Mouse (Mus musculus): ENCODE results near the gene Myo9b. TPM values are rescaled to one million over a fixed set of nuclear protein-coding genes. Genes with fewer than 3 reads are reported as not detected.

The Myo9b gene
- polyA plus RNA-seq, 1 experiment from 2014 or later, result 23.0 TPM

DNA sequence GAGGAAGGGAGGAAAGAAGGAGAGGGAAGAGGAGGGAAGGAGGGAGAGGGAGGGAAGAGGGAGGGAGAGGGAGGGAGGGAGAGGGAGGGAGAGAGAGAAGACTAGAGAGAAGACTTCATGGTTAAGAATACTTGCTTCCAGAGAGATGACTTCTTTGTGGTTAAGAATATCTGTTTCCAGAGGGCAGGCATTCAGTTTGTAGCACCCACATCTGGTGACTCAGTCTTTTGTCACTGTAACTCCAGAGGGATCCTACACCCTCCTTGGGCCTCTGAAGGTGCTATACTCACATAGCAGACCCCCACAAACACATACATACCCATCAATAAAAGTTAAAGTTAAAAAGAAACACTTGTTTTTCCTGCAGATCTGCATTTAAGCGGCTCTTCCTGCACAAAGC lies 79.0 kb downstream of the Myo9b start:
- ATAC-seq (ENCODE audit: insufficient number of reproducible peaks, low FRiP score, low TSS enrichment, low read depth), result no peak
- Histone ChIP-seq H3K4me3 (ENCODE audit: low read depth, low read length) (no peak overlapping the region), H3K27me3 (ENCODE audit: control insufficient read depth, insufficient read depth, low read length) (no peaks in the 10 kb centered on the region), H3K27ac (replicated peaks; ENCODE audit: low read depth, low read length) (no peak overlapping the region), H3K4me1 (ENCODE audit: control insufficient read depth, insufficient read depth, low read length) (no peaks in the 10 kb centered on the region), H3K4me2 (ENCODE audit: low read depth, severe bottlenecking) (no peak overlapping the region), H3K9ac (ENCODE audit: low read length) (no peak overlapping the region), H3K9me3 (ENCODE audit: control insufficient read depth, low read length) (no peaks in the 10 kb centered on the region), H3K36me3 (ENCODE audit: control insufficient read depth, insufficient read depth, low read length) (peaks cover 20% of the 10 kb centered on the region)
- WGBS, result 93% methylated on average over 1 of the region's 1 CpGs
- no peak for DNase-seq (ENCODE audit: low spot score)

DNA sequence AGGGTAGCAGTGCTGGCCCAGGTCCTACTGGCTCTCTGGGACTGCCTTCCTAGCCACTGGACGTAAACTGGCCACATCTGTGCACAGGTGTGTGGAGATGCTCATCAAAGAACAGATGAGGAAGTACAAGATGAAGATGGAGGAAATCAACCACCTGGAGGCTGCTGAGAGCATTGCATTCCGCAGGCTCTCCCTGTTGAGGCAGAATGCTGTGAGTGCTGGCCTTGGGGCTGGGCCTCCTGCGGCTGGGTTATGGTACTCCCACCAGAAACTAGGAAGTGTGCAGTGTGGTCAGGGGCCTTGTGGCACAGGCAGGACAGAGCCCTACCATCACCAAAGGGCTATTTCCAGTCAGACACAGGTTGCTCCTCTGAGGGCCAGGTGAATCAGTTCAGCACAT lies 85.5 kb downstream of the Myo9b start:
- no peaks in the 10 kb centered on the region for H3K4me1 ChIP-seq (ENCODE audit: control insufficient read depth, insufficient read depth, low read length)
- H3K9ac ChIP-seq (ENCODE audit: low read length), result no peak overlapping the region
- no peak overlapping the region for H3K4me2 ChIP-seq (ENCODE audit: low read depth, severe bottlenecking)
- DNase-seq (ENCODE audit: low spot score) (no peak), ATAC-seq (ENCODE audit: insufficient number of reproducible peaks, low FRiP score, low TSS enrichment, low read depth) (no peak)
- H3K36me3 ChIP-seq (ENCODE audit: control insufficient read depth, insufficient read depth, low read length), result peaks cover 17% of the 10 kb centered on the region
- no peak overlapping the region for H3K27ac ChIP-seq (replicated peaks; ENCODE audit: low read depth, low read length)
- H3K27me3 ChIP-seq (ENCODE audit: control insufficient read depth, insufficient read depth, low read length), result no peaks in the 10 kb centered on the region
- no peaks in the 10 kb centered on the region for H3K9me3 ChIP-seq (ENCODE audit: control insufficient read depth, low read length)
- 83% methylated on average over 3 of the region's 3 CpGs for WGBS
- H3K4me3 ChIP-seq (ENCODE audit: low read depth, low read length), result no peak overlapping the region

DNA sequence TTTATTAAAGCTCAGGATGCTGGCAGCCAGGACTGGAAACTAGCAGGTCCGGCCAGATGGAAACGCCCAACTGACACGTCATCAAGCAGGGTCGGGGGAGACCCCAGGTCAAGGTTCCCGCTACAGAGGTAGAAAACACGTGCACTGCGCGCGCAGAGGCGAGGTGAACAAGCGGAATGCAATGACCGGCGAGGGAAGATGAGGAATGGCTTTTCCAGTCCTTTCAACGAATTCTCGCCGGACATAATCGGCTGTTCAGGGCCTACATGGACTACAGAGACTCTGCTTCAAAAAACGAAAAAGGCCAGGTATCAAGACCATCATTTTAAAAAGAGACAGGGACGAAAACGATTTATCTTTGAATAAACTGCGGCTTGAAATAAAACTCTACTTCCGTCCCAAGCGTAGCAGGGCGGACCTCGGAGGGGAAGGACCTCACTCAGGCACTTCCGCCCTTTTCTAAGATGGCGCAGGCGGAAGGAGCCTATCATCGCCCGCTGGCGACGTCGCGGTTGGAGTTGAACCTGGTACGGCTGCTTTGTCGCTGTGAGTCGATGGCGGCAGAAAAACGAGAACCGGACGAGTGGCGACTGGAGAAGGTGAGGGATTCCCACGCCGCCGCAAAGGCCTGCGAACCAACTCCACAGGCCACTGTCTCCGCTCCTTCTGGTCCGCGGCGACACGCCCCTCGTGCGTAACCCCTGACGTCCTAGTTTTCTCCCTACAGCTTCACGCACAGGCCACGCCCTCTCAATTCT lies 94.4 kb downstream of the Myo9b start, which contains the start of gene Use1:
Gene Use1 (plus strand): TSS at position 78 of the 758 bp plus-strand sequence.
- H3K9me3 ChIP-seq (ENCODE audit: control insufficient read depth, low read length), result no peaks in the 10 kb centered on the region

DNA sequence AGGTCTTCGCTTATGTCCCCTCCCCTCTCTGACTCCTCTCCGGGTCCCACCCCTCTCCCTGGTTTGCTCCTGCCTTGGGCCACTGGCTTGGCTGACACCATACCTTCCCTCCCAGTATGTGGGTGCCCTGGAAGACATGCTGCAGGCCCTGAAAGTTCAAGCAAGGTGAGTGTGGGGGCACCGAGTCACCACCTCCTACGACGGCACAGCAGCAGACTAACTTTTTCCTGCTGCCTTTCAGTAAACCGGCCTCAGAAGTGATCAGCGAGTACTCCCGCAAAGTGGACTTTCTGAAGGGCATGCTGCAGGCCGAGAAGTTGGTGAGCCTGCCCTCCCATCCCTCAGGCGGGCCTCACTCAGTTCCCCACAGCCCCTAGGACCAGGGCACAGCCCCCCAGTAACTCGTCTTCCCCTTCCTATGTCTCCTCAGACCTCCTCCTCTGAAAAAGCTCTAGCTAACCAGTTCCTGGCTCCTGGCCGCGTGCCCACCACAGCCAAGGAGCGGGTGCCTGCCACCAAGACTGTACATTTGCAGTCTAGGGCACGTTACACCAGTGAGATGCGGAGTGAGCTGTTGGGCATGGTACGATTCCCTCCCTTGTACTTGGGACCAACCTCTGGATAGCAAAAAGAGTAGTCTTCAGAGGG lies 95.1 kb downstream of the Myo9b start:
- Histone ChIP-seq H3K4me2 (ENCODE audit: low read depth, severe bottlenecking) (peak overlapping the region; percentile 76), H3K27me3 (ENCODE audit: control insufficient read depth, insufficient read depth, low read length) (no peaks in the 10 kb centered on the region), H3K27ac (replicated peaks; ENCODE audit: low read depth, low read length) (no peak overlapping the region; the same call in 1 of the 2 replicates), H3K4me3 (ENCODE audit: low read depth, low read length) (peak overlapping the region; percentile 48), H3K9me3 (ENCODE audit: control insufficient read depth, low read length) (no peaks in the 10 kb centered on the region), H3K36me3 (ENCODE audit: control insufficient read depth, insufficient read depth, low read length) (peaks cover 2% of the 10 kb centered on the region; the same call in 1 of the 2 replicates), H3K4me1 (ENCODE audit: control insufficient read depth, insufficient read depth, low read length) (peaks cover 3% of the 10 kb centered on the region; the same call in 1 of the 2 replicates), H3K9ac (ENCODE audit: low read length) (peak overlapping the region; percentile 62)
- 54% methylated on average over 17 of the region's 17 CpGs for WGBS
- no peak for ATAC-seq (ENCODE audit: insufficient number of reproducible peaks, low FRiP score, low TSS enrichment, low read depth)
- DNase-seq (ENCODE audit: low spot score), result no peak

More for the DNA sequence above, 94.4 kb downstream of the Myo9b start, which contains the start of gene Use1:
- Histone ChIP-seq H3K4me1 (ENCODE audit: control insufficient read depth, insufficient read depth, low read length) (peaks cover 3% of the 10 kb centered on the region; the same call in 1 of the 2 replicates), H3K27ac (replicated peaks; ENCODE audit: low read depth, low read length) (peak within 1 kb of the TSS; percentile 63), H3K4me3 (ENCODE audit: low read depth, low read length) (peak within 1 kb of the TSS; percentile 48), H3K27me3 (ENCODE audit: control insufficient read depth, insufficient read depth, low read length) (no peaks in the 10 kb centered on the region), H3K36me3 (ENCODE audit: control insufficient read depth, insufficient read depth, low read length) (peaks cover 2% of the 10 kb centered on the region; the same call in 1 of the 2 replicates), H3K4me2 (ENCODE audit: low read depth, severe bottlenecking) (peak within 1 kb of the TSS; percentile 76), H3K9ac (ENCODE audit: low read length) (peak within 1 kb of the TSS; percentile 62)
- ATAC-seq (ENCODE audit: insufficient number of reproducible peaks, low FRiP score, low TSS enrichment, low read depth) (peak; percentile 77), DNase-seq (ENCODE audit: low spot score) (peak; percentile 94)
- under 1% methylated on average over 56 of the region's 56 CpGs for WGBS

DNA sequence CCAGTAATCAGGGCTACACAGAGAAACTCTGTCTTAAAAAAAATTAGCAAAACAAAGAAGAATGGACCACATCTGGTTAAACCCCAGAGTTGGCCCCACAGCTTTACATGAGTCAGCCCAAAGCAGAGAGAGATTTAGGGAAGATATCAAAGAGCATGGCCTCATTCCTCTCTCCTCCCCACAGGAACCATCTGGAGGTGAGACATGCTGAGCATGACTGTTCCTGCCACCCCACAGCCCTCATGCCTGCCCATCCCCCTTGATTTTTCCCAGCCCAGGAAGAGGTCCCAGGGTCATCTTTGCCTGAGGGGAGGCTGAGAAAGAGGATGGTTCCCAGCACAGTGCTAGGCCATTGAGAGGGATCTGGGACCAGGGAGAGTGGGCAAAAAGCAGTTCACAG lies 95.9 kb downstream of the Myo9b start:
- Histone ChIP-seq H3K9ac (ENCODE audit: low read length) (no peak overlapping the region), H3K4me3 (ENCODE audit: low read depth, low read length) (no peak overlapping the region), H3K36me3 (ENCODE audit: control insufficient read depth, insufficient read depth, low read length) (peaks cover 2% of the 10 kb centered on the region; the same call in 1 of the 2 replicates), H3K4me1 (ENCODE audit: control insufficient read depth, insufficient read depth, low read length) (peaks cover 3% of the 10 kb centered on the region; the same call in 1 of the 2 replicates), H3K4me2 (ENCODE audit: low read depth, severe bottlenecking) (no peak overlapping the region; the same call in 1 of the 2 replicates), H3K9me3 (ENCODE audit: control insufficient read depth, low read length) (no peaks in the 10 kb centered on the region), H3K27ac (replicated peaks; ENCODE audit: low read depth, low read length) (no peak overlapping the region), H3K27me3 (ENCODE audit: control insufficient read depth, insufficient read depth, low read length) (no peaks in the 10 kb centered on the region)
- DNase-seq (ENCODE audit: low spot score) (no peak), ATAC-seq (ENCODE audit: insufficient number of reproducible peaks, low FRiP score, low TSS enrichment, low read depth) (no peak)

DNA sequence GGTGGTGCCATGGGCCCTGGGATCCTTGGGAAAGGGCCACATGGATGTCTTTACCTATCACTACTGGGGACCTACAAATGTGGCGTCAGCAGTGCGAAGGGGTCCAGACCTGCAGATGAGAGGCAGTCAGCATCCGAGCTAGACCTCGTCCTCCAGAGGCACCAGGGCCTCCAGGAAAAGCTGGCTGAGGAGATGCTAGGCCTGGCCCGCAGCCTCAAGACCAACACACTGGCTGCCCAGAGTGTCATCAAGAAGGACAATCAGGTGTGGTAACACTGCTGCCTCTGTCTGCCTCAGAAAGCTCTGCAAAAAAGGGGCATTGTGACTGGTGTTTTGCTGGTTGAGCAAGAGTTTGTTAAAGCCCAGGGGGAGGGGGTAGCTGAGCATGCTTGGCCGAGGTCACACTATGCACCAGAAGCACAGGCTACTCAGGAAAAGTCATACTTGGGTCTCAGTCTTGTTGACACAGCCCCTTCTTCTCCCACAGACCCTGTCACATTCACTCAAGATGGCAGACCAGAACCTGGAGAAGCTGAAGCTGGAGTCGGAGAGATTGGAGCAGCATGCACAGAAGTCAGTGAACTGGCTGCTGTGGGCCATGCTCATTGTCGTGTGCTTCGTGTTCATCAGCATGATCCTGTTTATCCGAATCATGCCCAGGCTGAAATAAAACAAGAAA lies 96.7 kb downstream of the Myo9b start:
- Histone ChIP-seq H3K4me3 (ENCODE audit: low read depth, low read length) (no peak overlapping the region), H3K27me3 (ENCODE audit: control insufficient read depth, insufficient read depth, low read length) (no peaks in the 10 kb centered on the region), H3K9me3 (ENCODE audit: control insufficient read depth, low read length) (no peaks in the 10 kb centered on the region), H3K9ac (ENCODE audit: low read length) (no peak overlapping the region), H3K36me3 (ENCODE audit: control insufficient read depth, insufficient read depth, low read length) (peaks cover 2% of the 10 kb centered on the region; the same call in 1 of the 2 replicates), H3K27ac (replicated peaks; ENCODE audit: low read depth, low read length) (no peak overlapping the region), H3K4me2 (ENCODE audit: low read depth, severe bottlenecking) (no peak overlapping the region), H3K4me1 (ENCODE audit: control insufficient read depth, insufficient read depth, low read length) (peaks cover 3% of the 10 kb centered on the region; the same call in 1 of the 2 replicates)
- no peak for DNase-seq (ENCODE audit: low spot score)
- no peak for ATAC-seq (ENCODE audit: insufficient number of reproducible peaks, low FRiP score, low TSS enrichment, low read depth)
- WGBS, result 95% methylated on average over 10 of the region's 10 CpGs

DNA sequence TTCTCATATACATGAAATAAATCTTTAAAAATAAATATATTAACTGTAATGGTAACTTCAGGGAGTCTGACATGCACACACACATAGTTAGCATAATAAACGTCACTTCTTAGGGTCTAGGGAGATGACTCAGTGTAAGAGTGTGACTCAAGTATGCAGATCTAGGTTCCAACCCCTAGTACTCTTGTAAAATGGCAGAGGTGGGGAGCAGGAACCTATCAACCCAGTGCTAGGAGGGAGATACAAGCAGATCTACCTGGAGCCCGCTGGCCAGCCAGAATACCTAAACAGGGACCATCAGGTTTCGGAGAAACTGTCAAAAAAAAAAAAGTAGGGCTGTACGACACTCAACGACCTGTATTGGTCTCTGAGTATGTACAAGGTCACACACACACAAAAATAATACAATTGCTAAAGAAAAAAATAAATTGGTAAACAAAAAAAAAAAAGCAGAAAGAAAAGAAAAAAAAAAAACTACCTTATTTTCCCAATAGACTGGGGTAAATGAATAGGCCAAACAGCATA lies 98.3 kb downstream of the Myo9b start:
- H3K4me2 ChIP-seq (ENCODE audit: low read depth, severe bottlenecking), result peak overlapping the region; percentile 40; the same call in 1 of the 2 replicates
- no peak overlapping the region for H3K9ac ChIP-seq (ENCODE audit: low read length)
- H3K27ac ChIP-seq (replicated peaks; ENCODE audit: low read depth, low read length), result no peak overlapping the region
- H3K36me3 ChIP-seq (ENCODE audit: control insufficient read depth, insufficient read depth, low read length), result peaks cover 5% of the 10 kb centered on the region; the same call in 1 of the 2 replicates
- no peak for ATAC-seq (ENCODE audit: insufficient number of reproducible peaks, low FRiP score, low TSS enrichment, low read depth)
- WGBS, result 21% methylated on average over 5 of the region's 5 CpGs
- DNase-seq (ENCODE audit: low spot score), result no peak
- H3K4me1 ChIP-seq (ENCODE audit: control insufficient read depth, insufficient read depth, low read length), result peaks cover 8% of the 10 kb centered on the region
- no peaks in the 10 kb centered on the region for H3K27me3 ChIP-seq (ENCODE audit: control insufficient read depth, insufficient read depth, low read length)
- peak overlapping the region; percentile 65 for H3K4me3 ChIP-seq (ENCODE audit: low read depth, low read length)
- no peaks in the 10 kb centered on the region for H3K9me3 ChIP-seq (ENCODE audit: control insufficient read depth, low read length)

Data from limb, embryonic 11.5 days (tissue).